Mouse (Mus musculus): ENCODE data around the gene She. TPM values are rescaled to one million over a fixed set of nuclear protein-coding genes. Genes with fewer than 3 reads are reported as not detected.

She gene
- polyA plus RNA-seq (2012; rRNA removed) = 1.3 and 1.5 TPM in 2 replicates

GRCm38 (mm10) chr3:89830815-89831591, at the start of gene She:
TSS of gene She (plus strand) at chr3:89831370.

Other genes with a start within 250 kb of the She start
- gene Adar, start 116.3 kb upstream of the She start, polyA plus RNA-seq (2012; rRNA removed) = 66.3 and 69.5 TPM in 2 replicates
- 34.8 and 38.8 TPM in 2 replicates for gene Chrnb2, start 66.7 kb upstream of the She start, polyA plus RNA-seq (2012; rRNA removed)
- 56.7 and 57.9 TPM in 2 replicates for gene Ube2q1, start 57.8 kb upstream of the She start, polyA plus RNA-seq (2012; rRNA removed)
- gene Il6ra, start 81.8 kb downstream of the She start, polyA plus RNA-seq (2012; rRNA removed) = 0.58 and 0.64 TPM in 2 replicates
- 58.6 and 75.2 TPM in 2 replicates for gene Atp8b2, start 132.1 kb downstream of the She start, polyA plus RNA-seq (2012; rRNA removed)
- 131 and 137 TPM in 2 replicates for gene Hax1, start 167.4 kb downstream of the She start, polyA plus RNA-seq (2012; rRNA removed)
- gene 4933434E20Rik, start 220.3 kb downstream of the She start, polyA plus RNA-seq (2012; rRNA removed) = 91.8 and 99.7 TPM in 2 replicates
- gene Ubap2l, start 221.3 kb downstream of the She start, polyA plus RNA-seq (2012; rRNA removed) = 152 and 168 TPM in 2 replicates
- 224 and 236 TPM in 2 replicates for gene Tpm3, start 241.3 kb downstream of the She start, polyA plus RNA-seq (2012; rRNA removed)

All from central nervous system, embryonic 14 days (tissue).